Mouse (Mus musculus) frontal cortex, postnatal 14 days (tissue): ENCODE data around the gene Filip1.

Experiments
- DNase-seq, 2 experiments: peaks; one replicate each; pipeline ENCODE4 v3.0.0; 2022; ENCODE audit warnings: low spot score in 2 of 2

Gene Filip1

GRCm38 (mm10) chr9:79784439-79784838 lies 228.2 kb downstream of the Filip1 start:
- DNase-seq, result no peak

- no peak for DNase-seq
These were observed 233.3 kb downstream of the Filip1 start for GRCm38 (mm10) chr9:79779354-79779753.

GRCm38 (mm10) chr9:79766991-79767545 lies 245.6 kb downstream of the Filip1 start:
- DNase-seq, result no peak

GRCm38 (mm10) chr9:79765329-79765728 lies 247.3 kb downstream of the Filip1 start:
- DNase-seq, result no peak
